Mouse (Mus musculus): ENCODE measurements around the gene Gm1604a.
"Not testable (repeated sequence)": the region's sequence is repeated elsewhere in the genome, so short reads cannot be mapped to it uniquely, and the experiment has no call there.

DNA sequence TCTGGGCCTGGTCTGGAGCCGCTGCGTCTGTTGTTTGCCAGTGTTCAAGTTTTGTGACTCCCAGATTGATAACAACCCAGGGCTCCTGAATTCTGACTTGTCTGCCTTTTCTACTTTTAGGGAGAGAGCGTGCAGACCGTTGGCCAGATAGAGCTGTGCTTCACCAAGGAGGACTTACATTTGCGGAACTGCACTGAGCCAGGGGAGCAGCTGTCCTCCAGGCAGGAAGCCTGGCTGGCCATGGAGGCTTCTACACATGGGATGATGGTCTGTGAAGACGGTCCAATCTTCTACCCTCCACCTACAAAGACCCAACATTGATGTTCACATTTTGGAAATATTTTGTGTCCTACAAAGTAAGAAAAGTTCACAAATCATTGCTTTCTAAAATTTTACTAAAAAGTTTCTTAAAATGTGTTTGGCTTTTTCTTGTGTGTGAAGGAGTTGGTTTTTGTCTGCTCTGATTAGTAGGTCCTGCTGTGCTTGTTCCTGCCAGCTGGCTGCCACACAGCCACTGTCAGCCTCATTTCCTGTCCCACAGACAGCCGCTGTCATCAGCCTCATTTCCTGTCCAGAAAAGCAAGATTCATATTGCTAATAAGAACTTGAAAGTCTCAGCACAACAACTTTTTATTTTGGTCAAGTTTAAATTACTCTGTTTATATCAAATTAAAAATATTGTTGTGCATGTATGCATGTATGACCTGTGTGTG lies 27.4 kb upstream of the Gm1604a start:
- not testable (repeated sequence) for TF ChIP-seq CTCF (IDR thresholded peaks at IDR 0.05; ENCODE audit: extremely low read depth, insufficient read depth, insufficient read length, insufficient replicate concordance); POLR2A (IDR thresholded peaks at IDR 0.05; ENCODE audit: low read depth, low read length)

All from spleen, adult 2 months (tissue).